Mouse (Mus musculus) brain, embryonic 14.5 days (tissue): ENCODE results near the gene Stxbp5l.

Source experiments
- CTCF ChIP-seq: fragments of 200-500 bp; IDR thresholded peaks from 2 replicates; pipeline ENCODE4 v1.5.1; 2012; ENCODE audit warnings: inconsistent platforms, mild to moderate bottlenecking, moderate library complexity, borderline replicate concordance; ENCODE audit not compliant: insufficient read depth, insufficient read length; ENCODE audit errors: extremely low read depth
- POLR2A ChIP-seq: fragments of 200-500 bp; IDR thresholded peaks from 2 replicates; pipeline ENCODE4 v1.6.1; 2012; ENCODE audit warnings: mild to moderate bottlenecking, inconsistent platforms, borderline replicate concordance; ENCODE audit not compliant: poor library complexity, insufficient read depth, insufficient read length, severe bottlenecking; ENCODE audit errors: extremely low read depth

DNA sequence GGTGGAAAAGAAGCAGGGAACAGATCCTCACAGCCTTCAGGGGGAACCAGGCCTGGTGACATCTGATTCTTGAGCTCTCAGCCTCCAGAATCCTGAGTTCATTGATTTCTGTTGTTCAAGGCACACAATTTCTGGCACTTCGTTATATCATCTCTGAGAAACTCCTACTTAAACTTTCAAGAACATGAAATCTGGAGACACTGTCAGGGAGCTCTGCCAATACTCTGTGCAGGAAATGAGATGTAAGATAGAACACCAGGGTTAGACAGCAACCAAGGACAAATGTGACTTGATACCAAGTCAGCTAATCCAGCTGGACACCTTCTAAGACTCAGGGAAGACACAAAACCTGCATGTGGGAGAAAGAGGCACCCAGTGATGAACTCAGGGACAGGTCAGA, 40.7 kb upstream of the Stxbp5l start:
- TF ChIP-seq POLR2A (no peak), CTCF (no peak)
